Mouse (Mus musculus) hindbrain, embryonic 10.5 days (tissue): ENCODE data around the gene Vrk1. TPM values are rescaled to one million over a fixed set of nuclear protein-coding genes. Genes with fewer than 3 reads are reported as not detected.

Experiments
- DNase-seq: peaks from one replicate; pipeline ENCODE4 v3.0.0-alpha.2; 2017; ENCODE audit warnings: low spot score
- H3K27ac ChIP-seq: fragments of 300-500 bp; sonication (generic); 2 replicates; pipeline ENCODE4 v1.5.1; 2016; ENCODE audit warnings: mild to moderate bottlenecking, moderate library complexity
- H3K27me3 ChIP-seq: fragments of 300-500 bp; sonication (generic); 2 replicates; pipeline ENCODE4 v1.6.1; 2016; ENCODE audit warnings: mild to moderate bottlenecking; ENCODE audit not compliant: poor library complexity, insufficient read depth, severe bottlenecking
- H3K36me3 ChIP-seq: fragments of 300-500 bp; sonication (generic); 2 replicates; pipeline ENCODE4 v1.6.1; 2016; ENCODE audit warnings: mild to moderate bottlenecking, moderate library complexity
- H3K4me1 ChIP-seq: fragments of 300-500 bp; sonication (generic); replicated peaks from 2 replicates; pipeline ENCODE4 v1.6.1; 2016; ENCODE audit warnings: mild to moderate bottlenecking
- H3K4me3 ChIP-seq: fragments of 300-500 bp; sonication (generic); 2 replicates; pipeline ENCODE4 v1.5.1; 2016; ENCODE audit warnings: mild to moderate bottlenecking, moderate library complexity
- H3K9me3 ChIP-seq: fragments of 300-500 bp; sonication (generic); 2 replicates; pipeline ENCODE4 v1.6.1; 2016; ENCODE audit warnings: mild to moderate bottlenecking, moderate library complexity
- WGBS: fragments of 180-500 bp; shearing (Covaris S2); methylation state at CpG from one replicate; pipeline ENCODE4 v1.1.7; 2016; 5-methylcytosine and 5-hydroxymethylcytosine counted together
- polyA plus RNA-seq: library from polyadenylated mRNA; unstranded; fragments of >200 nt; fragmentation: Nextera tagmentation; extraction: Ambion mirVana; gene quantifications from 2 replicates; pipeline ENCODE4 v1.2.1, GENCODE M21; 2016

Vrk1 gene
- polyA plus RNA-seq, result 81.7 and 109 TPM in 2 replicates

- Histone ChIP-seq H3K4me1 (peaks cover 9% of the 10 kb centered on the region), H3K27ac (peak within 1 kb of the TSS; percentile 92), H3K9me3 (0 out of 2 replicates have a peak, but pooled peaks cover 2% of the 10 kb centered on the region), H3K27me3 (no peaks in the 10 kb centered on the region), H3K4me3 (peak within 1 kb of the TSS; percentile 89), H3K36me3 (peaks cover under 1% of the 10 kb centered on the region; the same call in 1 of the 2 replicates)
- DNase-seq, result peak; percentile 94
- WGBS, result under 1% methylated on average over 72 of the region's 72 CpGs
These were observed at the start of gene Vrk1 for GRCm38 (mm10) chr12:106010065-106010915. TSS of gene Vrk1 (plus strand) at chr12:106010228.

- peak overlapping the region; percentile 28; the same call in 1 of the 2 replicates for H3K4me3 ChIP-seq
- peak; percentile 31 for DNase-seq
- no peaks in the 10 kb centered on the region for H3K36me3 ChIP-seq
- peaks cover 2% of the 10 kb centered on the region; the same call in 1 of the 2 replicates for H3K9me3 ChIP-seq
- WGBS, result 15% methylated on average over 19 of the region's 19 CpGs
- H3K4me1 ChIP-seq, result peaks cover 33% of the 10 kb centered on the region
- H3K27me3 ChIP-seq, result peaks cover 55% of the 10 kb centered on the region
- H3K27ac ChIP-seq, result peak overlapping the region; percentile 37; the same call in 1 of the 2 replicates
These were observed 49.3 kb upstream of the Vrk1 start for GRCm38 (mm10) chr12:105960592-105961330.

GRCm38 (mm10) chr12:105961667-105962066, 48.4 kb upstream of the Vrk1 start:
- H3K27ac ChIP-seq, result no peak overlapping the region
- WGBS, result 6% methylated on average over 12 of the region's 12 CpGs
- H3K36me3 ChIP-seq, result no peaks in the 10 kb centered on the region
- peaks cover 2% of the 10 kb centered on the region; the same call in 1 of the 2 replicates for H3K9me3 ChIP-seq
- peaks cover 33% of the 10 kb centered on the region for H3K4me1 ChIP-seq
- no peak for DNase-seq
- H3K4me3 ChIP-seq, result peak overlapping the region; percentile 64
- H3K27me3 ChIP-seq, result peaks cover 63% of the 10 kb centered on the region

- Histone ChIP-seq H3K27ac (peak overlapping the region; percentile 75), H3K4me1 (peaks cover 36% of the 10 kb centered on the region), H3K9me3 (peaks cover 2% of the 10 kb centered on the region; the same call in 1 of the 2 replicates), H3K36me3 (no peaks in the 10 kb centered on the region), H3K27me3 (peaks cover 70% of the 10 kb centered on the region), H3K4me3 (peak overlapping the region; percentile 64)
- 2% methylated on average over 37 of the region's 37 CpGs for WGBS
- peak; percentile 93 for DNase-seq
These were observed 47.7 kb upstream of the Vrk1 start for GRCm38 (mm10) chr12:105962103-105963011.

DNA sequence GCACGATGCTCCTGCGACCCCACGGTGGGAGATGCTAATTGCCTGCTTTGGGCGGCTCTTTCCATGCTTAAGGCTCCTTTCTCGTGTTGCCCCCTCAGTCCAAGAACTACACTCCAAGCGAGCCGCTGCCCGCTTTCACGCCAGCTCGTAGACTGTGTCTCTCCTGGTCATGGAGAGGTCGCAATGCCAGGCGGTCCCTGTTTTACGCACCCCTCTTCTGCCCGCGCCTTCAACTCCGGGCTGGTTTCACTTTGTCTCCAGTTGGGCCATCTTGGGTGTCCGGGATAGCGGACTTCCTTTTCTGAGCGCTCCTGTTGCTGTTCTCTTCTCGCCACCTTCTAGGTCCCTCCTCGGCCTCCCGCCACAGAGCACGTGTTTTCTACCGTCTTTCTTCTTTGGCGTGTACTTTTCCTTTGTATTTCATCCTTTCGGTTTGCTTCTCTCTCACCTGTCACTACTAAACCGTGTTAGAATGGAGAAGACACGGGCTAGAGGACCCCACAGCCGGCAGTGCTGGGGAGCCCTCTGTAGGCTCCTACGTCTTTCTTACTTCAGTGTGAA, 46.9 kb upstream of the Vrk1 start:
- DNase-seq, result no peak

DNA sequence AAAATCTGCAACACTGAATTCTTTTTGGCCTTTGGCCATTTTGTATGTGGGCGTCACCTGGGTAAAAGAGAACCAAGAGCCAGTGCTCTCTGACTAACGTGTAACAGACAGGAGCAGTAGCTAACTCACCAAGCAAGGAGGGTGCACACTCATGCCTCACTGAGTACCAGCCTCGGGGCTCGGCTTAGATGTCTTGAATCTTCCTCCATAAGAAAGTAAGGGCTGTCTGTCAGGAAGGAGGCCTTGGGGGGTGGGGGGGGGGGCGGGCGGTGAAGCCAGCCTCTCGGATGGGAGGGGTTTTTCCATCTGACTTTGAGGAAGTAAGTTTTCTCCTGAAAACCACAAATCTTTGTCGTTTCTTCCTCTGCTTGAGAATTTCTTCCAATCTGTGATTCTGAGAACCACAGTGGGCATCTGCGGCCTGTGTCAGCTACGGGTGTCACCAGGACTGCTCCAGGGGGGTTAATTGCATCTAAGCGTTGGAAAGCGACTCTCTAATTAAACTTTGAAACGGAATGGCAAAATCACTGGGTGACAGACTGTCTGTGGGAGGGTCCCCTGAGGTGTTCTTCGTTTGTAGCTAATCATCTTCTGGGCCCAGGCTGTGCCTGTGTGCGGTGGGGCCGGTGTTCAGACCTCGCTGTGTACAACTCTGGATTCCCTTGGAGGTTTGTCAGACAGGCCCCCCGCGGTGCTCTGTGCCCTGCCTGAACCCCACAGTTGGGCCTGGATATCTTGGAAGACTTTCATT, 43.0 kb upstream of the Vrk1 start:
- H3K27me3 ChIP-seq, result peaks cover 50% of the 10 kb centered on the region
- H3K9me3 ChIP-seq, result peaks cover 5% of the 10 kb centered on the region; the same call in 1 of the 2 replicates
- WGBS, result 50% methylated on average over 19 of the region's 19 CpGs
- H3K27ac ChIP-seq, result no peak overlapping the region
- peaks cover 25% of the 10 kb centered on the region for H3K4me1 ChIP-seq
- H3K36me3 ChIP-seq, result no peaks in the 10 kb centered on the region
- H3K4me3 ChIP-seq, result no peak overlapping the region
- no peak for DNase-seq

More for the DNA sequence above, 46.9 kb upstream of the Vrk1 start:
- Histone ChIP-seq H3K27ac (peak overlapping the region; percentile 75), H3K4me1 (peaks cover 44% of the 10 kb centered on the region), H3K9me3 (peaks cover 2% of the 10 kb centered on the region; the same call in 1 of the 2 replicates), H3K4me3 (peak overlapping the region; percentile 64), H3K27me3 (peaks cover 66% of the 10 kb centered on the region), H3K36me3 (no peaks in the 10 kb centered on the region)
- 4% methylated on average over 30 of the region's 30 CpGs for WGBS

- Histone ChIP-seq H3K4me3 (peak overlapping the region; percentile 43), H3K27ac (peak overlapping the region; percentile 40; the same call in 1 of the 2 replicates), H3K27me3 (peaks cover 50% of the 10 kb centered on the region), H3K4me1 (peaks cover 19% of the 10 kb centered on the region), H3K9me3 (peaks cover 9% of the 10 kb centered on the region; the same call in 1 of the 2 replicates), H3K36me3 (no peaks in the 10 kb centered on the region)
- peak; percentile 28 for DNase-seq
- 12% methylated on average over 18 of the region's 18 CpGs for WGBS
These were observed 42.2 kb upstream of the Vrk1 start for GRCm38 (mm10) chr12:105967806-105968205.

DNA sequence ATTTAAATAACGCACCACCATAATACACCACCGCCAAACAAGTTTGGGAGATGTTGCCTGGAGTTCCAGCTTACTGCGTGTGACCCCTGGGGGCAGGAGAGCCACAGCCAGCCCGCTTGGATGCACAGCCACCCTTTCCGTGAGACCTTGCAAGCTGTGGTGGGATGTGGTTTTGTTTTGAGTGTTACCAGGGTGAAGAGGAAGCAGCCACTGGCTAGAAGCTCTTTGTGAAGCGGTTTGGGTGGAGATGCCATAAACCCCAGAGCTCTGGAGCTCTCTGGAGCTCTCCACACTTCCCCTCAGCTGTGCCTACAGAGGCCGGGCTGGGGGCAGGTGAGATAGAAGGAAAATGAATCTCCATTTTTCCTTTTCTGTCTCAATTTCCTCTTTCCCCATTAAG, 38.8 kb upstream of the Vrk1 start:
- H3K27ac ChIP-seq, result no peak overlapping the region
- DNase-seq, result no peak
- H3K4me1 ChIP-seq, result peaks cover 31% of the 10 kb centered on the region
- WGBS, result 69% methylated on average over 7 of the region's 7 CpGs
- peaks cover 17% of the 10 kb centered on the region for H3K27me3 ChIP-seq
- no peaks in the 10 kb centered on the region for H3K36me3 ChIP-seq
- no peak overlapping the region for H3K4me3 ChIP-seq
- 0 out of 2 replicates have a peak, but pooled peaks cover 7% of the 10 kb centered on the region for H3K9me3 ChIP-seq

DNA sequence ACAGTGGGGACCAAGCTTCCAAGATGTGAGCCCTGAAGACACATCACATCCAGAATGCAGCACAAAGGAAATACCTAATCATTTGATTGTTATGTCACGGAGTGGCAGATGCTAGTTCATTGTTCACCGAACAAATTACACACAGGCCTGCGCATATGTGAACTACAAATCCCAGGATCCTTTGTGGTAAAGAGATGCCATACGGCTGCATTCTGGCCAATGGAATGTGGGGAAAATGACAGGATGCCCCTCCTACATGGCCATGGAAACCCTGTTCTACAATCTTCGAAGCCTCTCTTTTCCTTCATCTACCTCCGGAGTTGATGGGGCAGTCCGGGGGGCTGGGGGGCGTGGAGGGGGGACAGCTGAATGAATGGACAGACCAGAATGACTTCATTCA, 37.4 kb upstream of the Vrk1 start:
- WGBS, result 89% methylated on average over 8 of the region's 8 CpGs
- peak overlapping the region; percentile 85 for H3K27ac ChIP-seq
- H3K27me3 ChIP-seq, result peaks cover 6% of the 10 kb centered on the region; the same call in 1 of the 2 replicates

GRCm38 (mm10) chr12:105973691-105974090, 36.3 kb upstream of the Vrk1 start:
- Histone ChIP-seq H3K4me3 (no peak overlapping the region), H3K36me3 (no peaks in the 10 kb centered on the region), H3K27ac (peak overlapping the region; percentile 85), H3K27me3 (peaks cover 4% of the 10 kb centered on the region; the same call in 1 of the 2 replicates), H3K4me1 (peaks cover 28% of the 10 kb centered on the region), H3K9me3 (0 out of 2 replicates have a peak, but pooled peaks cover 7% of the 10 kb centered on the region)
- peak; percentile 62 for DNase-seq
- 34% methylated on average over 9 of the region's 9 CpGs for WGBS

More for the DNA sequence above, 37.4 kb upstream of the Vrk1 start:
- Histone ChIP-seq H3K4me1 (peaks cover 33% of the 10 kb centered on the region), H3K9me3 (0 out of 2 replicates have a peak, but pooled peaks cover 7% of the 10 kb centered on the region), H3K36me3 (no peaks in the 10 kb centered on the region), H3K4me3 (no peak overlapping the region)
- DNase-seq, result no peak

- 0 out of 2 replicates have a peak, but pooled peaks cover 7% of the 10 kb centered on the region for H3K9me3 ChIP-seq
- H3K27me3 ChIP-seq, result no peaks in the 10 kb centered on the region; the same call in 1 of the 2 replicates
- peaks cover 28% of the 10 kb centered on the region for H3K4me1 ChIP-seq
- peak overlapping the region; percentile 85 for H3K27ac ChIP-seq
- H3K36me3 ChIP-seq, result no peaks in the 10 kb centered on the region
- WGBS, result 38% methylated on average over 5 of the region's 5 CpGs
- no peak overlapping the region for H3K4me3 ChIP-seq
- DNase-seq, result no peak
These were observed 35.9 kb upstream of the Vrk1 start for GRCm38 (mm10) chr12:105974107-105974506.
